Mouse (Mus musculus) megakaryocyte, embryonic 14.5 days (primary cell): ENCODE measurements at regions not wholly inside any gene's neighbourhood (a gene's known extent, or its start where the extent isn't known, plus 50 kb on each side); places are given as distances from the start of the nearest gene placed in this dataset.

Experiments
- FLI1 ChIP-seq: IDR thresholded peaks from 2 replicates; pipeline ENCODE4 v1.6.1; 2012; ENCODE audit warnings: low read length, inconsistent platforms, mixed read lengths
- GATA1 ChIP-seq: IDR thresholded peaks from 3 replicates; pipeline ENCODE4 v1.6.1; 2012; ENCODE audit warnings: mixed read lengths, low read length, inconsistent platforms, borderline replicate concordance

- TF ChIP-seq GATA1 (no peak), FLI1 (no peak)
Measured at GRCm38 (mm10) chr11:22669267-22669666, 157.4 kb downstream of the Tmem17 start.
